Comparison of ENCODE assay signal across 8 mouse cellular contexts in the genomic region with DNA sequence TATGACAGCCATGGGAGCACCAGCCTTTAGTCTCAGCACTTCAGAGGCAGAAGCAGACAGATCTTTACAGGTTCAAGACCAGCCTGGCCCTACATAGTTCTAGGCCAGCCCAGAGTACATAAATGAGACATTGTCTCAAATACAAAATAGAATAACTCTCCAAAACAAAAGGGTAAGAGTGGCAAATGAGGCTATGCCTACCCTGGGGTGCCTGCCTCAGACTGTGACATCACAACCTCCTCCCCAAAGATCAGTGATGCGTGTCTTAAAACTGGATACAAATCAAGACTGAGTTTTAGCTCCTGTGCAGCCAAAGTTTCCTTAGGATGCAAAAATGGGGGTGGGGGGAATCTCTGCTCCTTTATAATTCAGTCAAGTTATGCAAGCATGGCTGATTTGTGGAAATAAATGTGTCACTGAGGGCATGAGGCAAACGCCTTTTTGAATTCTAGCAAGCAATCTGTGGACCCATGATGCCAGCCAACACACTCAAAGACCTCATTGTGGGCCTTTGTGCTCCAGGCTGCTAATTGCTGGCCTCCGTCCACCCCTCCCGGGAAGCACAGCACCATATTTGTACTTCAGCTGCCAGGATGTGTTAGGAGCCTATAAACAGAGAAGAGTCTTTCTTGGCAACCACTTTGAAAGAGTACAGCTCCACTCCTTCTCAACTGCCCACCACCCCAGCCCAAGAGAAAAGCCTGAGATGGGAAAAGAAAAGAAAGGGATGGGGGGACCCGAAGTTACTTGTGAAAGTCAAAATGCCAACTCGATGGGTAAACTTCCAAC. TPM values are rescaled to one million over a fixed set of nuclear protein-coding genes. Genes with fewer than 3 reads are reported as not detected.
DNase-seq lines count a peak whose midpoint lies in the region; ATAC-seq lines count a peak whose summit lies in the region.

No protein-coding gene starts in this region.

- DNase-seq in limb, embryonic 10.5 days (ENCODE audit: low spot score) = no peak
- DNase-seq in frontal cortex, postnatal 10 days (ENCODE audit: low spot score in 2 of 2) = peak; percentile 67 to 83
- DNase-seq in lung, postnatal 36 days = peak; percentile 18
- no peak for DNase-seq in embryo, embryonic 10.5 days (ENCODE audit: low spot score)
- no peak for DNase-seq in embryo, embryonic 10 days (ENCODE audit: low spot score)
- DNase-seq in adrenal gland, adult 18-20 months (ENCODE audit: low spot score in 2 of 2) = no peak

- H3K27me3 ChIP-seq in limb, embryonic 13.5 days = no peaks in the 10 kb centered on the region
- no peaks in the 10 kb centered on the region for H3K27me3 ChIP-seq in limb, embryonic 10.5 days (ENCODE audit: low read depth, poor library complexity, severe bottlenecking)
- no peaks in the 10 kb centered on the region for H3K27me3 ChIP-seq in intestine, embryonic 15.5 days (replicated peaks)

- no peak overlapping the region for H3K4me3 ChIP-seq in limb, embryonic 13.5 days
- H3K4me3 ChIP-seq in limb, embryonic 10.5 days = no peak overlapping the region
- H3K4me3 ChIP-seq in intestine, embryonic 15.5 days (replicated peaks) = no peak overlapping the region

- no peaks in the 10 kb centered on the region for H3K9me3 ChIP-seq in limb, embryonic 13.5 days
- H3K9me3 ChIP-seq in limb, embryonic 10.5 days (replicated peaks) = no peaks in the 10 kb centered on the region
- no peaks in the 10 kb centered on the region for H3K9me3 ChIP-seq in intestine, embryonic 15.5 days

- no peak overlapping the region for H3K9ac ChIP-seq in limb, embryonic 13.5 days
- no peak overlapping the region for H3K9ac ChIP-seq in intestine, embryonic 15.5 days

- 73% methylated on average over 6 of the region's 6 CpGs for WGBS in limb, embryonic 13.5 days
- WGBS in limb, embryonic 10.5 days = 87% methylated on average over 6 of the region's 6 CpGs
- 59% methylated on average over 6 of the region's 6 CpGs for WGBS in intestine, embryonic 15.5 days

- H3K4me2 ChIP-seq in limb, embryonic 13.5 days (replicated peaks) = no peak overlapping the region
- H3K4me2 ChIP-seq in intestine, embryonic 15.5 days (replicated peaks) = no peak overlapping the region

- H3K27ac ChIP-seq in limb, embryonic 13.5 days = peak overlapping the region; percentile 44; the same call in 1 of the 2 replicates
- no peak overlapping the region for H3K27ac ChIP-seq in limb, embryonic 10.5 days
- H3K27ac ChIP-seq in intestine, embryonic 15.5 days = 0 out of 2 replicates have a peak overlapping the region, but pooled peaks have one; percentile 5

- H3K36me3 ChIP-seq in limb, embryonic 13.5 days = no peaks in the 10 kb centered on the region
- H3K36me3 ChIP-seq in limb, embryonic 10.5 days = no peaks in the 10 kb centered on the region
- no peaks in the 10 kb centered on the region for H3K36me3 ChIP-seq in intestine, embryonic 15.5 days

- H3K4me1 ChIP-seq in limb, embryonic 13.5 days = 0 out of 2 replicates have a peak, but pooled peaks cover 7% of the 10 kb centered on the region
- peaks cover 14% of the 10 kb centered on the region; the same call in 1 of the 2 replicates for H3K4me1 ChIP-seq in limb, embryonic 10.5 days
- no peaks in the 10 kb centered on the region for H3K4me1 ChIP-seq in intestine, embryonic 15.5 days (replicated peaks)

- ATAC-seq in limb, embryonic 13.5 days (ENCODE audit: low FRiP score, low read depth) = no peak
- ATAC-seq in intestine, embryonic 15.5 days = peak; percentile 49; the same call in 1 of the 2 replicates

RNA-seq across cellular contexts. Expression of a gene that starts 41.0 kb away (rescaled TPM):
- polyA plus RNA-seq in limb, embryonic 13.5 days (2015; fragmentation: Nextera tagmentation; extraction: Ambion mirVana) = 46.0 and 52.5 TPM in 2 replicates
- 4.4 and 6.7 TPM in 2 replicates for polyA plus RNA-seq in limb, embryonic 10.5 days (2016; fragmentation: Nextera tagmentation; extraction: Ambion mirVana)
- polyA plus RNA-seq in intestine, embryonic 15.5 days (2015; fragmentation: Nextera tagmentation; extraction: Ambion mirVana) = 80.7 and 80.9 TPM in 2 replicates
- 1 to 10 TPM; 1.1 to 2.5 TPM for total RNA-seq in adrenal gland, adult 18-20 months (2021)

Comparison
In these comparisons a context has a peak if more than half of its experiments do, and no peak if none do; other contexts are left out.
1. DNase-seq: peak in frontal cortex, postnatal 10 days (2 of 2) and lung, postnatal 36 days (single experiment); none in limb, embryonic 10.5 days (single experiment), embryo, embryonic 10.5 days (single experiment), embryo, embryonic 10 days (single experiment) and adrenal gland, adult 18-20 months (0 of 2).